Mouse (Mus musculus): ENCODE measurements around the gene 1700030J22Rik. TPM values are rescaled to one million over a fixed set of nuclear protein-coding genes. Genes with fewer than 3 reads are reported as not detected.
A peak's percentile ranks its signal among the peaks of the same experiment; 100 is the strongest.

Gene 1700030J22Rik
- 0.74 and 1.3 TPM in 2 replicates for polyA plus RNA-seq (2016; fragmentation: Nextera tagmentation; extraction: Ambion mirVana)

GRCm38 (mm10) chr8:116978631-116979256, at the start of gene 1700030J22Rik:
Gene 1700030J22Rik (minus strand): TSS chr8:116978959.
- H3K27ac ChIP-seq, result peak within 1 kb of the TSS; percentile 63
- under 1% methylated on average over 46 of the region's 46 CpGs for WGBS

GRCm38 (mm10) chr8:117027601-117028000, 48.8 kb upstream of the 1700030J22Rik start:
- Histone ChIP-seq H3K4me1 (peaks cover 11% of the 10 kb centered on the region; the same call in 1 of the 2 replicates), H3K4me3 (no peak overlapping the region), H3K9me3 (no peaks in the 10 kb centered on the region), H3K27ac (no peak overlapping the region), H3K27me3 (ENCODE audit: insufficient read depth, poor library complexity, severe bottlenecking) (no peaks in the 10 kb centered on the region), H3K36me3 (no peaks in the 10 kb centered on the region)
- no peak for DNase-seq (ENCODE audit: low spot score)
- WGBS, result 84% methylated on average over 5 of the region's 5 CpGs

More at GRCm38 (mm10) chr8:116978631-116979256, at the start of gene 1700030J22Rik:
- Histone ChIP-seq H3K9me3 (no peaks in the 10 kb centered on the region), H3K36me3 (peaks cover 19% of the 10 kb centered on the region), H3K27me3 (ENCODE audit: insufficient read depth, poor library complexity, severe bottlenecking) (no peaks in the 10 kb centered on the region), H3K4me1 (peaks cover 9% of the 10 kb centered on the region), H3K4me3 (peak within 1 kb of the TSS; percentile 84)
- DNase-seq (ENCODE audit: low spot score), result peak; percentile 99

- H3K27me3 ChIP-seq (ENCODE audit: insufficient read depth, poor library complexity, severe bottlenecking), result peaks cover 9% of the 10 kb centered on the region; the same call in 1 of the 2 replicates
- no peaks in the 10 kb centered on the region for H3K9me3 ChIP-seq
- H3K27ac ChIP-seq, result no peak overlapping the region
- no peak overlapping the region for H3K4me3 ChIP-seq
- 83% methylated on average over 1 of the region's 1 CpGs for WGBS
- no peaks in the 10 kb centered on the region for H3K36me3 ChIP-seq
- peaks cover 16% of the 10 kb centered on the region; the same call in 1 of the 2 replicates for H3K4me1 ChIP-seq
- no peak for DNase-seq (ENCODE audit: low spot score)
Measured at GRCm38 (mm10) chr8:117022297-117022993, 43.7 kb upstream of the 1700030J22Rik start.

- Histone ChIP-seq H3K27ac (no peak overlapping the region), H3K27me3 (ENCODE audit: insufficient read depth, poor library complexity, severe bottlenecking) (peaks cover 26% of the 10 kb centered on the region; the same call in 1 of the 2 replicates), H3K4me3 (no peak overlapping the region), H3K4me1 (peaks cover 16% of the 10 kb centered on the region; the same call in 1 of the 2 replicates), H3K36me3 (no peaks in the 10 kb centered on the region), H3K9me3 (no peaks in the 10 kb centered on the region)
- 76% methylated on average over 18 of the region's 18 CpGs for WGBS
- no peak for DNase-seq (ENCODE audit: low spot score)
Measured at GRCm38 (mm10) chr8:117019323-117020275, 40.8 kb upstream of the 1700030J22Rik start.

GRCm38 (mm10) chr8:117017896-117018295, 39.1 kb upstream of the 1700030J22Rik start:
- peaks cover 26% of the 10 kb centered on the region; the same call in 1 of the 2 replicates for H3K27me3 ChIP-seq (ENCODE audit: insufficient read depth, poor library complexity, severe bottlenecking)
- 84% methylated on average over 4 of the region's 4 CpGs for WGBS
- H3K27ac ChIP-seq, result no peak overlapping the region
- H3K36me3 ChIP-seq, result no peaks in the 10 kb centered on the region
- H3K9me3 ChIP-seq, result no peaks in the 10 kb centered on the region
- peaks cover 10% of the 10 kb centered on the region; the same call in 1 of the 2 replicates for H3K4me1 ChIP-seq
- H3K4me3 ChIP-seq, result no peak overlapping the region
- no peak for DNase-seq (ENCODE audit: low spot score)

- Histone ChIP-seq H3K27me3 (ENCODE audit: insufficient read depth, poor library complexity, severe bottlenecking) (peaks cover 26% of the 10 kb centered on the region; the same call in 1 of the 2 replicates), H3K4me1 (0 out of 2 replicates have a peak, but pooled peaks cover 4% of the 10 kb centered on the region), H3K27ac (no peak overlapping the region), H3K36me3 (no peaks in the 10 kb centered on the region), H3K4me3 (no peak overlapping the region), H3K9me3 (no peaks in the 10 kb centered on the region)
- no peak for DNase-seq (ENCODE audit: low spot score)
- 58% methylated on average over 8 of the region's 8 CpGs for WGBS
Measured at GRCm38 (mm10) chr8:117017006-117017405, 38.2 kb upstream of the 1700030J22Rik start.

GRCm38 (mm10) chr8:117015670-117016069, 36.9 kb upstream of the 1700030J22Rik start:
- Histone ChIP-seq H3K27ac (no peak overlapping the region), H3K27me3 (ENCODE audit: insufficient read depth, poor library complexity, severe bottlenecking) (peaks cover 26% of the 10 kb centered on the region; the same call in 1 of the 2 replicates), H3K9me3 (no peaks in the 10 kb centered on the region), H3K36me3 (no peaks in the 10 kb centered on the region), H3K4me3 (no peak overlapping the region), H3K4me1 (0 out of 2 replicates have a peak, but pooled peaks cover 4% of the 10 kb centered on the region)
- WGBS, result 55% methylated on average over 4 of the region's 4 CpGs
- no peak for DNase-seq (ENCODE audit: low spot score)

- Histone ChIP-seq H3K4me1 (no peaks in the 10 kb centered on the region), H3K27ac (no peak overlapping the region), H3K27me3 (ENCODE audit: insufficient read depth, poor library complexity, severe bottlenecking) (peaks cover 12% of the 10 kb centered on the region; the same call in 1 of the 2 replicates), H3K4me3 (no peak overlapping the region), H3K9me3 (no peaks in the 10 kb centered on the region), H3K36me3 (no peaks in the 10 kb centered on the region)
- no peak for DNase-seq (ENCODE audit: low spot score)
- 83% methylated on average over 9 of the region's 9 CpGs for WGBS
Measured at GRCm38 (mm10) chr8:117011366-117011765, 32.6 kb upstream of the 1700030J22Rik start.

- H3K36me3 ChIP-seq, result 0 out of 2 replicates have a peak, but pooled peaks cover 6% of the 10 kb centered on the region
- no peaks in the 10 kb centered on the region for H3K9me3 ChIP-seq
- DNase-seq (ENCODE audit: low spot score), result no peak
- no peaks in the 10 kb centered on the region for H3K27me3 ChIP-seq (ENCODE audit: insufficient read depth, poor library complexity, severe bottlenecking)
- H3K27ac ChIP-seq, result peak overlapping the region; percentile 89
- 58% methylated on average over 11 of the region's 11 CpGs for WGBS
- peak overlapping the region; percentile 75 for H3K4me3 ChIP-seq
- H3K4me1 ChIP-seq, result peaks cover 18% of the 10 kb centered on the region
Measured at GRCm38 (mm10) chr8:116994016-116994716, 15.4 kb upstream of the 1700030J22Rik start.

- WGBS, result under 1% methylated on average over 56 of the region's 56 CpGs
- H3K4me3 ChIP-seq, result peak within 1 kb of the TSS; percentile 75
- peak within 1 kb of the TSS; percentile 89 for H3K27ac ChIP-seq
Measured at GRCm38 (mm10) chr8:116993095-116993867, 14.5 kb upstream of the 1700030J22Rik start, which contains the start of gene Gcsh. Gene Gcsh (minus strand): TSS chr8:116993537.

More at GRCm38 (mm10) chr8:116993095-116993867, 14.5 kb upstream of the 1700030J22Rik start, which contains the start of gene Gcsh:
- 0 out of 2 replicates have a peak, but pooled peaks cover 6% of the 10 kb centered on the region for H3K36me3 ChIP-seq
- H3K4me1 ChIP-seq, result peaks cover 18% of the 10 kb centered on the region
- H3K9me3 ChIP-seq, result no peaks in the 10 kb centered on the region
- peak; percentile 100 for DNase-seq (ENCODE audit: low spot score)
- no peaks in the 10 kb centered on the region for H3K27me3 ChIP-seq (ENCODE audit: insufficient read depth, poor library complexity, severe bottlenecking)
